Mouse (Mus musculus): Measurements from ENCODE around the gene Tspan3.

Gene Tspan3

DNA sequence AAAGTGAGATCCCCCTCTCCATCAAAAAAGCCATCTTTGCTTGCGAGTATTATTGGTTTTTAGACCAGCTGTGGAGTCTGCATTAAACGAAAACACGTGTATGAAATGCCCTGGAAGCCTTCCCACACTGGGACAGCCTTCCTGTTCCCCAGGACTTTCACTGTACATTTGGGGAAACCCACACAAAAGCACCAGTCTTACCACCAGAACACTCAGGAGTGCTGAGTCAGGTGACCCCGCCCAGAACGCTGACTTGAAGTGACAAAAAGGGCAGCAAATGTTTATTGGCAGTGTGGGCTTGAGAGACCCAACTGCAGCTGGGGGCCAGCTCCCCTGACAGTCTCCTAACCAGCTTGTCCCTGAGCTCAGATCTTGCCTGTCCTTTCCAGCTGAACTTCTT lies 884 bp upstream of the Tspan3 start:
- in situ Hi-C loops (cut with MboI; ENCODE audit: low pct_unique_long_range_greater_than_20kb in 1 of 2, low sequenced_read_pairs in 2 of 2, unreplicated experiment in 1 of 2): no loop called here

DNA sequence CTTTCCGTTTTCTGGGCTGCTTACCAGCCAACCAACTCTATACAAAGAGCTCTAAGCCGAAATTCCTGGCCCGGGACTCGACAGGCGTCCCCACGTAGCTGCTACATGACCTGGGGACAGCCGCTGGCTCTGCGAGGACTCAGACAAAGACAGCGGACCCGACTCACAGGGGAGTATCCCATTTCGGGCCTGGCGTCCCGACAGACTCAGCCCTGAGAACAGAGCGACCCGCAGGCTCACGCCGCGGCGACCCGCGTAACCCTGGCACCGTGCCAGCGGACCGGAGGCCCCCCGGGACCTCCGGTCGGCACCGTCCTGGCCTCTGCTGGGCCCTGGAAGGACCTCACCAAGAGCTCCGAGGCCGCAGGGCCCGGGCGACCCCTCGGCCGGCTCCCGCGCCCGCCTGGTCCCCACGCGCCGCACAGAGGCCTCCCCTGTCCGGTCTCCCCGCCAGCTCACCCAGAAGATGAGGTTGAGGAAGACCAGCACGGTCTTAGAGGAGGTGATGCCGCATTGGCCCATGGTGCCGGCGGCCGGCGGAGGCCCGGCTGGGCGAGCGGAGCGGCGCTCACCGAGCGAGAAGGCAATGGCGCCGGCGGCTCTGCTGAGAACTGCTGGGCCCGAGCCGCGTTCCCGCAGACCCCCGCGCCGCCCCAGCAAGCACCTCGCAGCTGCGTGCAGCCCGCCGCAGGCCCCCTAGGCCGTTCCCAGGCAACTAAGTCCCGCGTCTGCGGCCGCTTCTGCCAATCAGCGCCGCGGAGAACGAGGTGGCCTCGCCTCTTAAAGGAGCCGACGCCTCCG lies 4.7 kb downstream of the Tspan3 start:
- in situ Hi-C loops (cut with MboI; ENCODE audit: low pct_unique_long_range_greater_than_20kb in 1 of 2, low sequenced_read_pairs in 2 of 2, unreplicated experiment in 1 of 2): no loop called here

DNA sequence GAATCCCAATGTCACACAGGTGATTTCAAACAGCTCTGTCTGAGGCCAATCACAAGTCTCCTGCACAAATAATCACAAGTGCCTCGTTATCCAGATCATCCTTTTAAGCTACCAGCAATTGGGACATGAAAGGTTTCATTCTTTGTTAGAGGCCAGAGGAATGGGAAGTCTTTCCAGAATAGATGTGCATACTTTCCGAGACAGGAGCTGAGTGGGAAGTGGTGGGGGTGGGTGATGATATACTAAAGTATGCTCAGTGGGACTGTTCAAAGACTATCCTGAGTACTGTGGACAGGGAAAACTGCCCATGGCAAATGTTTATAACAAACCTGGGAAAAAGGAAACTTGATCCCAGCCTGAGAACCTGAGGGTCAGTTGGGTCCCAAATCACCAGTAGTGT lies 5.8 kb downstream of the Tspan3 start:
- in situ Hi-C loops (cut with MboI; ENCODE audit: low pct_unique_long_range_greater_than_20kb in 1 of 2, low sequenced_read_pairs in 2 of 2, unreplicated experiment in 1 of 2): no loop called here

DNA sequence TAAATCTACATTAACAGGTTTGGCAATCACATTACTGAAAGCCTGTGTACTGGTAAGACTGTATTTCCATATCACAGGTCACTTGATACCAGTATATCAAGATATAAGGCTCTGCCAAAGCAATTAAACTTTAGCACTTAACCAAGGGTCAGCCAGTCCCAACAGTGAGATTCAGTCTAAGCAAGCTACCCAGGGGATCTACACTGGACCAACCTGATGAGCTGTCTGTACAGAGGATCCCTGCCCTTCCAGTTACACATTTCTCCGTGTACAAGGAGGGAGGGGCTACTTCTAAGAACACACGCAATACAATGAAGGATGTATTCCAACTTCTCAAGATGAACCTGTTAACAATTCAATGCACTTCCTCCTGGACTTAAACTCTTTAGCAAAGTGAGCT lies 7.2 kb downstream of the Tspan3 start:
- in situ Hi-C loops (cut with MboI; ENCODE audit: low pct_unique_long_range_greater_than_20kb in 1 of 2, low sequenced_read_pairs in 2 of 2, unreplicated experiment in 1 of 2): no loop called here

DNA sequence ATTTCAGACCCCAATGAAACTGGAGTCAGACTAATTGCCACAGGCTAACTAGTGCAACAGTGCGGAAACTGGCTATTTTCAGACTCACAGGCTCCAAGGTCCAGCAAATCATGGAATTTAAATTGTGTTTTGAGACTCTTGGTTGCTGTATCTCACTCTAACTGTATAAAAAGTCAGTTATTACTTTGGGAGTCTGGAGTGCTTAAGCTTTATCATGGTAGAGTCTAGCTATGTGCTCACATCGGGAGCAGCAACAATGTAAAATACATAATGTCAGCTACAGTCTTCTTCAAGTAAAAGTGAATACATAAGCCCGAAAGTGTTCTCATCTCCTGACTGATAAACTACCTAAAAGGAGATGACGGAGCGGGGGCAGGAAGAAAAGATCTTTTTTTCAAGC lies 10.7 kb downstream of the Tspan3 start:
- in situ Hi-C loops (cut with MboI; ENCODE audit: low pct_unique_long_range_greater_than_20kb in 1 of 2, low sequenced_read_pairs in 2 of 2, unreplicated experiment in 1 of 2): no loop called here

DNA sequence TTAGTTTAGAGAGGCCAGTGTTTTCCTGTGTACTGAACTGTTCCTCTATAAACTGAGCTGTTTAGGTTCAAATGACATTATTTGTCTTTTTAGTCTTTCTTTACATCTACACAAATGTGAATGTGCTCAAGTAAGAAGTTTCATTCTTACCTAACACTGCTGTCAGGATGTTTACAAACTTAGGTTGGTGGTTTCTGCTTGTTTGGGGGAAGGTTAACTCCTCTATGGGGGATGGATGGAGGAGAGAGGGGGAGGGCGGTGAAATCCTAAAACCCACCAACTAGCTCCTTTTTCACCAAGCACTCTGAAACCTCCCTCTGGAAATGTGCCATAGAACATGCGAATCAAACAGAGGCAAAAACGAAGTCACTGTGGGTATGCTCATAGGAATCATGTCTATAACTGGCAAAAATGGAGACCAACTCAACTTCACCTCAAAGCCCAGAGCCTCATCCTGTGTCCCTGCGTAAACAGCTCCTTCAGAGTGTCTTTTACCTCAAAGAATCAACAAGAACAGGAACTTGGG lies 12.7 kb downstream of the Tspan3 start:
- in situ Hi-C loops (cut with MboI; ENCODE audit: low pct_unique_long_range_greater_than_20kb in 1 of 2, low sequenced_read_pairs in 2 of 2, unreplicated experiment in 1 of 2): no loop called here

DNA sequence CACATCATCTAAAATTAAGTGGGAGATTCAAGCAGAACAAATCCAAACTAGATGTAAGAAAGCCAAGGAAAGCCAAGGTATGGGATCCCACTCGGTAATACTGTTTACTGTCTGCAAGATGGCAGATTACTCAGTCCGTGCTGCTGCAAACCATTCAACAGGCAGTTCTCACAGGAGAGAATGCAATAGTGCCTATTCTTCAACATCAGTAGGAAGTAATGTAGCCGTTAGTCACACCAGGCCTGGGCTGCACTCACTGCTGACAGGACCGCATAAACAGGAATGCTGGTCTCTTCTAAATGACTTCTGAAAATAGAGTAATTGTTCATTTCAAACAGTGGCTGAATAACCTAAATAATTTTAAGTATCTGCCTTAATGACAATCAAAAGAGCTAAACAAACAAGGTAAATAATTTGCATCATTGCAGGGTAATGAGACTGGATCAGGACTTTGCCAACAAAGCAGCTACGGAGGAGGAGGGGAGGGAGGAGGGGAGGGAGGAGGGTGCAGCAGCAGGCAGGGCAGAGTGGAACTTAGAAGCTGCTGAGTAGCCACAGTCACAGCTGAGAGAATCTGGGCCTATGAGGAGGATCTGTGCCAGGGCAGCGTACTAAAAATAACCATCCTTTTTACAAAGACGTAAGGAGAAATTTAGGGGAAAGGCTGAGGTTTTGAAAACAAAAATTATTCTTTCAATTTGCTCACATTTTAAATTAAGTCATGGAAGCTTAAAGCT lies 13.4 kb downstream of the Tspan3 start:
- in situ Hi-C loops (cut with MboI; ENCODE audit: low pct_unique_long_range_greater_than_20kb in 1 of 2, low sequenced_read_pairs in 2 of 2, unreplicated experiment in 1 of 2): no loop called here

DNA sequence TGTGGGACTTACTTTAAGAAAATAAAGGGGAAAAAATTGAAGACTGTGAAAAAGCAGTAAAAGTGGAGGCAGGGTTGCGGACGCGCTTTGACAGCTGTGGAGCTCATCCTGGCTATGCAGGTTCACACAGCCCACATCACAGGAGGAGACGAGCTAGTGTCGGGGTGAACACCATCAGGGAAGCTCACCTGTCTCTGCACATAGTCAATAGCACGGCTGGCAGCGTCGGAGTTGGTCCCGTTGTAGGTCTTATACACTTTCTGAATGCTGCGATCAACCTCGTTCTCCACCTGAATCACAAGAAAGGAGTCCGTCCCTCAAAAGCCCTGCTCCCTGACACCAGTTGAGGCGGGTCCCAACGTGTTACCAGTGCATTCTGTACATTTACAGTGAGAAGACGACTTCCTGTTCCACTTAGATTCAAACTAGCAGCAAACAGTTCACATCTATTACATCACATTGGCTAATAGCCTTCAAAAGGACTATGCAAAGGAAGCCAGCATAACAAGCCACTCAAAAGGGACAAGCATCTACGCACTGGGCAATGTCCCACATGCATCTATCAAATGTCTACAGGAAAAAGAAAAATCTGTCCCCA lies 18.9 kb downstream of the Tspan3 start:
- in situ Hi-C loops (cut with MboI; ENCODE audit: low pct_unique_long_range_greater_than_20kb in 1 of 2, low sequenced_read_pairs in 2 of 2, unreplicated experiment in 1 of 2): no loop called here

DNA sequence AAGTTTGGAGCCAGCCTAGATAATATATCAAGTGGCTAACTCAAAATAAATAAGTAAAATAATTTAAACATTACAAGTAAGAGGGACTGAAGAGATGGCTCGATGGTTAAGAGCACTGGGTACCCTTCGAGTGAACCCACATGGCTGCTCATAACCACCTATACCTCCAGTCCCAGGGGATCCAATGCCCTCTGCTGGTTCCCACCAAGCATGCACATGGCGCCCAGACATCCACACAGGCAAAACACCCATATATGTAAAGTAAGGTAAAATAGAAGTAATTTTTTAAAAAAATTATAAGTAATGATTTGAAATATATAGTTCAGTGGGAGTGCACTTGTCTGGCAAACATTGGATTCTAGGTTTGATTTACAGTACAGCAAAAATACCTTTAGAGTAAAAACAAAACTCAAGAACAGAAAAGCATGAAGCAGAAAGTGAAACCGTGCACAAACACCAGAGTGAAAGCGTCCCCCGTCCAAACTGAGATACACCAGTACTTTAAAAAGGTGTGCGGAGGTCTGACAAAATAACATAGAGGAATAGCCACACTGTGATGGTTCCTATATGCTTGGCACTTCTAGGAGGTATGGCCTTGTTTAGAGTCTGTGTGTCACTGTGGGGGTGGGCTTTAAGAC lies 20.8 kb downstream of the Tspan3 start:
- in situ Hi-C loops (cut with MboI; ENCODE audit: low pct_unique_long_range_greater_than_20kb in 1 of 2, low sequenced_read_pairs in 2 of 2, unreplicated experiment in 1 of 2): no loop called here

DNA sequence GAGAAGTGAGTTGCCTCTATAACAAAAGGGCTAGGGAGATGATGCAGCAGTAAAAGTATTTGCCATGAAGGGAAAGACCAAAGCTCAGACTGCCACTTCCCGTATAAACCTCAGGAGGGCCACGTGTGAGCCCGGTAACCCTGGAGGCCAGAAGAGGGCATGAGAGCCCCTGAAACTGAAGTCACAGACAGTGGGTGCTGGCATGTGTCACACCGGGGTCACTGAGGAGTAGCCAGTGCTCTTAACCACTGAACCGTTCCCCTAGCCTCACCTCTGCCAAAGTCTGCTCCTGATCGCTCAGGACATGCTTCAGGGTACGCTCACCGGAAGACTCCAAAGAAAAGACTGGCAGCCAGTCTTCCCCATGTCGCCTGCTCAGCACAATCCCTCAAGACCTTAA lies 23.5 kb downstream of the Tspan3 start:
- in situ Hi-C loops (cut with MboI; ENCODE audit: low pct_unique_long_range_greater_than_20kb in 1 of 2, low sequenced_read_pairs in 2 of 2, unreplicated experiment in 1 of 2): no loop called here

DNA sequence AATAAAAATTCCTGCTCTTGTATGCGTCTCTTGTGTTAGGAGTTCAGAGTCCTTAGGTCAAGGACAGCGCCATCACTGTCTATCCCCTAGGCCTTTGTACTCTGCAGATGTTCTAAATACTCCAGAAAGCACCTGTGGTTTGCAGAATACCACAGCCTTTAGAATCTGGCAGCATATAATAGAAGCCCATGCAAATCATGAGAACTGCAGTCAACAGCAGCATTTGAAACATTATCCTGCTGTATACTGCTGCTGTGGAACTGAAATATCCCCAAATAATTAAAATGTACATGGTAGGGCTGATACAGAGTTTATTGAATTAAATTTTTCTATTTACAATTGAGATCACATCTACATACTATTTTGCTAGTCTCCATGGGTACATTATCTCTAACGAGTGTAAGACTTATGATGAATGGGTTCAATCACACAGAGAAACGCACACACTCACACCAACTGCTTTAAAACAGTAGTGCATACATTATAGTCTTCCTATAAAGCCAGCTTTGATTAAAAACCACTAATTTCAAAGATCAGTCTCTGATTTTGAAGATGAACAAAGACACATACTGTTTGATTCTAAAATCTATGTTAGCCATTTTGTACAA lies 29.6 kb downstream of the Tspan3 start:
- in situ Hi-C loops (cut with MboI; ENCODE audit: low pct_unique_long_range_greater_than_20kb in 1 of 2, low sequenced_read_pairs in 2 of 2, unreplicated experiment in 1 of 2): no loop called here

DNA sequence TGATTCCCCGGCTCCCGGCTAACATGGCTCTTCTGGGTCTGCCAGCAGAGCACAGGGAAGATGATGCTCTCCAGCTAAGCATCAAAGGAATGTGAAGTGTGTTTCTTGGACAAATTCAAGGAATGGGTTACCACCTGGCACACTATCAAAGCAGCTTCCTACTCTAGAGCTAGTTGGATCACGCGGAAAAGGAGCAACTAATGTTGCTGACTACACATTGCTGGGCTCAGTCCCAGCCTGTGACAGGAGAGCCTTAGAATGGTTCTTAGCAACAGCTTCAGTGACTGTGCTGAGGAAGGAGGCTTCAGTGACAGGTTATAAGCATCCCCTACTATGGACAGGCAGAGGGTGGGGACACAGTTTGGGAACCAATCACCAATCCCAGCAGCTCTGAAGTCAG lies 30.7 kb downstream of the Tspan3 start:
- in situ Hi-C loops (cut with MboI; ENCODE audit: low pct_unique_long_range_greater_than_20kb in 1 of 2, low sequenced_read_pairs in 2 of 2, unreplicated experiment in 1 of 2): no loop called here

DNA sequence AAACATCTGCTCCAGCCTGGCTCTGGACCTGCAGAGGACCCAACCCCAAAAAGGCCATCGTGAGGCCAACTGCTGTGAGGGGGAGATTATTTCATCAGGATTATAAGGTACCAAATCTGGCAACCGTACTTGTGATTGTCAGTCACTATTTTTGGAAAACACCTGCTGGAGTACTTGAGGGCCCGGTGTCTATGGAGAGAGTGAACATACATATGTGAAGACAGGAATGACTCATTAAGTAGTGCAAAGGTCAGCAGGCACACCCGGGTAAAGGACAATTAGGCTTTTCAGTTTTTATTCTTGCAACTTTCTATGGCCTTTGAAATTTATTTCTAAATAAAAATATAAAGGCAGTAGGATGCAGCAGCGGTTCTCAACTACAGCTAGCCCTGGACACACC lies 31.3 kb downstream of the Tspan3 start:
- in situ Hi-C loops (cut with MboI; ENCODE audit: low pct_unique_long_range_greater_than_20kb in 1 of 2, low sequenced_read_pairs in 2 of 2, unreplicated experiment in 1 of 2): no loop called here

DNA sequence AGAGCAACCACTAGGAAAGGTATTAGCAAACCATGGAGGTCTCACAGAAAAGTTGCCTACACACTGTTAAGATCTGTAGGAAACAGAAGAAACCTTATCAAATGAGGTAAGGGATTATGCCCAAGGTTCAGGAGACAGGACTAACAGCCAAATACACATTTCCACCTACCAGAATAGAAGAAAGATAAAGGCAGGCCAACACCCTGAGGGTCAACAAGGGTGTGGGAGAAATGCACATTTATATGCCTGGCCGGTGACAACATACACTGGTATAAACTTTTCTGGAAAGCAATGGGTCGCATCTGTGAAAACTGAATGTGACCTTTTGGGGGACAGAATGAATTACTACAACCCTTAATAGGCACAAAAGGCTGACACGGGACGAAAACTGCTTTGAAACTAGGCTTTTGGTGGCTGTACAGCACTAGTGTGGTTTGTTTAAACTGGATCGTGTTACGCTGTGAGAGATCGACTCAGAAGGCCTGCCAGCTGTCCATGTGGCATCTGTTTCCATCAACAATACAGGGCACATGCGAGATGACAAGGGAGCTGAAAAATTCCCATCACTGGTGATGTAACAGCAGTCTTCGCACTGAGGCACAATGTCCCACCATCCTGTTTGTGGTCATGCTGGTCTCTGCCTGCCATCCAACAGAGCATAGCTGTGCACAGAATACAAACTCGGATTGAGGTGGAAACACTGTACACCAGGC lies 33.3 kb downstream of the Tspan3 start:
- in situ Hi-C loops (cut with MboI; ENCODE audit: low pct_unique_long_range_greater_than_20kb in 1 of 2, low sequenced_read_pairs in 2 of 2, unreplicated experiment in 1 of 2): no loop called here

DNA sequence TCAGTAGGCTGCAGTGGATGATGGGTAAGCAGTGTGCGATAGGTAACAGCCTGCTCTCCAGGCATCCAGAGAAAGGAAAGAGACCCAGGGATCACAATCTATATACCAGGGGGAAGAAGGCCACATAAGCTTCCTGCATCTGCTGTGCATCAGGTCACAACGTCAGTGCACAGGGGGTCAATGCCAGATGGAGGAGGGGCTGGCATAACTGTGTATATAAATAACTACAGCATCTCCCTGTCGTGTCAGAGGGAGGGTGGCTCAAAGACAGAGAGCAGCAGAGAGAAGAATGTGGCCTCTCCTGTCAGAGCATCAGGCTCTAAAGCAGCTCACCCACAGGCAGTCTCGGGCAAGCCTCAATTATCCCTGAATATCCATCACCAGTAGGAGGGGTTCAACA lies 34.7 kb downstream of the Tspan3 start:
- in situ Hi-C loops (cut with MboI; ENCODE audit: low pct_unique_long_range_greater_than_20kb in 1 of 2, low sequenced_read_pairs in 2 of 2, unreplicated experiment in 1 of 2): no loop called here

DNA sequence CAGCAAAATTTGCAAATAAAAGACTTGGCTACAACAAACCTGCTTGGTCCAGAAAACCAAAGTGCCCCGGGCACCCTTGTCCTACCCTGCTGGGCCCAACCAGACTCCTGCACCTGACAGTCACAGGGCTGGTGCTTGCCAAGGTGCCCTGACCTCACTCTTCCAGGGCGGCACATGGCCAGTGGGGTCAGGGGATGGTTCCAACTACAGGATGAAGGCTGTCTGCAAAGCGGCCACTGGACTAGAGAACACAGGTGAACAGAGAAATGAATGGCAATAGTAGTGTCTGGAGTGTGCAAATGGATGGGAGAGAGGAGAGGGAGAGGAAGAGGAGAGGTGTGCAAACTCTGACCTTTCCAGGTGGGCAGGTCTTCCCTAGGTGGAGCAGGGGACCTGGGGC lies 35.3 kb downstream of the Tspan3 start:
- in situ Hi-C loops (cut with MboI; ENCODE audit: low pct_unique_long_range_greater_than_20kb in 1 of 2, low sequenced_read_pairs in 2 of 2, unreplicated experiment in 1 of 2): no loop called here

DNA sequence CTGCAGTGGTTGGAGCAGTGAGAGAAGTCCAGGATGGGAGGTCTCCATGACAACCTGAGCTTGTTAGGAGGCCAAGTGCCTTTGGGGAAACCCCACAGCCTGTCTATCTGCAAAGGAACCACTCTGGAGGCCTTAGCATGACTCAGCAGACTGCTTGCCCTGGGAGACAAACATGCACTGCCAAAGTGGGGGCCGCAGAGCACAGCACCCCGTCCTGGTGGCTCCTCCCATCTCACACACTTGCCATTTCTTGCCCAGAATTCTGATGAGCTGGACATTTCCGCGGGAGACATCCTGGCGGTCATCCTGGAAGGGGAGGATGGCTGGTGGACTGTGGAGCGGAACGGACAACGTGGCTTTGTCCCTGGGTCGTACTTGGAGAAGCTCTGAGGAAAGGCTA lies 36.9 kb downstream of the Tspan3 start:
- in situ Hi-C loops (cut with MboI; ENCODE audit: low pct_unique_long_range_greater_than_20kb in 1 of 2, low sequenced_read_pairs in 2 of 2, unreplicated experiment in 1 of 2): no loop called here

DNA sequence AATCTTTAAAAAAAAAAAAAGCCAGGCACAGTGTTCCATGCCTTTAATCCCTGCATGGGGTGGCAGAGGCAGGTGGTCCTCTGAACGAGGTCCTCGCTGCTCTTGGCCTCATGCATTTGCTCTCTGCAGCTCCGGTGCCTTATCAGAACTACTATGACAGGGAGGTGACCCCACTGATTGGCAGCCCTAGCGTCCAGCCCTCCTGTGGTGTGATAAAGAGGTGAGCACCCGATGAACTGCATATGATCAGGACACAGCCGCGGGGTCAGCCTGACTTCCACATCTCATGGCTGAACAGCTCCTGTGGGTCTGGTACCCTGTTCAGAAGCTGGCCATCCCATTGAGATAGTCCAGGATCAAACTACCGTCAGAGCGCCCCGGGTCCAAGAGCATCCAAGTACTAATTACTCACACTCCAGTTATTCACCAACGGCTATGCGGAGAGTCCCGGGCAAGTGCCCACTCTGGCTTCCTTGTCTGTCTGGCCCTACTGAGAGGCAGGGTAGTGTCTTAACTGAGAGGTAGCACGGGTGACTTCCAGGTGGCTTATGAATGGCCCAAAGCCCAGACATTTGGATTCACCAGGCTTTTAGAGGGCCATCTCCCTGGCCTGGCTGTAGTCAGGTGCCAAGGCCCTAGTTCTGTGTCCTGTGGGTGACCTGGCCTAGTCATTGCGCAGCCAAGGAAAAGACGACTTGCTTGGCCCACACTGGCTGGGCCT lies 38.7 kb downstream of the Tspan3 start:
- in situ Hi-C loops (cut with MboI; ENCODE audit: low pct_unique_long_range_greater_than_20kb in 1 of 2, low sequenced_read_pairs in 2 of 2, unreplicated experiment in 1 of 2): no loop called here
